ENCODE assay signal across 1 mouse cellular context in genomic region chr16:92301989-92302388, GRCm38 (mm10).
TF ChIP-seq lines count a peak whose summit lies in the region.

No protein-coding gene starts in this region.

TF ChIP-seq in CH12.LX, 34 proteins besides CTCF, POLR2A, EP300 and RAD21:
- no peak for TF ChIP-seq CHD2 (IDR thresholded peaks at IDR 0.05; ENCODE audit: low read length)
- TF ChIP-seq MEF2A (IDR thresholded peaks at IDR 0.05; ENCODE audit: borderline replicate concordance, low read depth, low read length): no peak
- TF ChIP-seq MYC (IDR thresholded peaks at IDR 0.05; ENCODE audit: low read depth, low read length): no peak
- no peak for TF ChIP-seq USF1 (IDR thresholded peaks at IDR 0.05; ENCODE audit: low read depth, low read length)
- no peak for TF ChIP-seq USF2 (conservative IDR thresholded peaks at IDR 0.05; ENCODE audit: low read depth, low read length)
- TF ChIP-seq PAX5 (IDR thresholded peaks at IDR 0.05; ENCODE audit: low read length): no peak
- no peak for TF ChIP-seq CHD1 (IDR thresholded peaks at IDR 0.05; ENCODE audit: low read depth, low read length)
- TF ChIP-seq MAZ (IDR thresholded peaks at IDR 0.05; ENCODE audit: low read depth, low read length): no peak
- no peak for TF ChIP-seq ZKSCAN1 (IDR thresholded peaks at IDR 0.05; ENCODE audit: borderline replicate concordance, low read depth, low read length)
- TF ChIP-seq TBP (conservative IDR thresholded peaks at IDR 0.05; ENCODE audit: low read depth, low read length): no peak
- no peak for TF ChIP-seq MAFK (IDR thresholded peaks at IDR 0.05; ENCODE audit: insufficient replicate concordance, low read length)
- no peak for TF ChIP-seq HCFC1 (IDR thresholded peaks at IDR 0.05; ENCODE audit: low read depth, low read length)
- TF ChIP-seq GABPA (IDR thresholded peaks at IDR 0.05; ENCODE audit: insufficient replicate concordance, low read depth, low read length): no peak
